Mouse (Mus musculus) neural tube, embryonic 11.5 days (tissue): ENCODE data around the gene Cfap97. TPM values are rescaled to one million over a fixed set of nuclear protein-coding genes. Genes with fewer than 3 reads are reported as not detected.
A peak's percentile ranks its signal among the peaks of the same experiment; 100 is the strongest.

Experiments
- ATAC-seq: fragments of 200-750 bp; cut with Nextera tagmentation; 2 replicates; pipeline ENCODE4 v1.8.0; 2017; ENCODE audit warnings: moderate number of reproducible peaks, mild to moderate bottlenecking, moderate TSS enrichment, moderate library complexity; ENCODE audit not compliant: insufficient read depth, low FRiP score, low TSS enrichment
- DNase-seq: peaks from one replicate; pipeline ENCODE4 v3.0.0-alpha.2; 2015; ENCODE audit warnings: low spot score
- H3K27ac ChIP-seq: fragments of 300-500 bp; sonication (generic); 2 replicates; pipeline ENCODE4 v1.5.1; 2014; ENCODE audit warnings: low read depth, mild to moderate bottlenecking, low read length
- H3K27me3 ChIP-seq: fragments of 300-500 bp; sonication (generic); 2 replicates; pipeline ENCODE4 v1.6.1; 2014; ENCODE audit warnings: mild to moderate bottlenecking, low read length, mixed read lengths; ENCODE audit not compliant: control insufficient read depth, insufficient read depth
- H3K36me3 ChIP-seq: fragments of 300-500 bp; sonication (generic); 2 replicates; pipeline ENCODE4 v1.6.1; 2014; ENCODE audit warnings: mild to moderate bottlenecking, low read length, moderate library complexity, mixed read lengths; ENCODE audit not compliant: control insufficient read depth, insufficient read depth
- H3K4me1 ChIP-seq: fragments of 300-500 bp; sonication (generic); 2 replicates; pipeline ENCODE4 v1.6.1; 2014; ENCODE audit warnings: low read length, mixed read lengths; ENCODE audit not compliant: control insufficient read depth, insufficient read depth
- H3K4me2 ChIP-seq: fragments of 300-500 bp; sonication (generic); 2 replicates; pipeline ENCODE4 v1.6.1; 2014; ENCODE audit warnings: low read depth, mild to moderate bottlenecking, moderate library complexity
- H3K4me3 ChIP-seq: fragments of 300-500 bp; sonication (generic); 2 replicates; pipeline ENCODE4 v1.5.1; 2014; ENCODE audit warnings: low read depth, low read length
- H3K9ac ChIP-seq: fragments of 300-500 bp; sonication (generic); 2 replicates; pipeline ENCODE4 v1.6.1; 2014; ENCODE audit warnings: mild to moderate bottlenecking, low read length
- H3K9me3 ChIP-seq: fragments of 300-500 bp; sonication (generic); 2 replicates; pipeline ENCODE4 v1.6.1; 2016; ENCODE audit warnings: low read length; ENCODE audit not compliant: control insufficient read depth
- WGBS: fragments of 180-500 bp; shearing (Covaris S2); extraction: QIAGEN DNeasy Blood & Tissue Kit; methylation state at CpG from one replicate; pipeline ENCODE4 v1.1.7; 2014; 5-methylcytosine and 5-hydroxymethylcytosine counted together
- polyA plus RNA-seq: library from polyadenylated mRNA; unstranded; fragments of >200 nt; fragmentation: Nextera tagmentation; extraction: Ambion mirVana; gene quantifications from 2 replicates; pipeline ENCODE4 v1.2.1, GENCODE M21; 2014

Gene Cfap97
- polyA plus RNA-seq, 1 experiment from 2014 or later: 20.1 TPM

DNA sequence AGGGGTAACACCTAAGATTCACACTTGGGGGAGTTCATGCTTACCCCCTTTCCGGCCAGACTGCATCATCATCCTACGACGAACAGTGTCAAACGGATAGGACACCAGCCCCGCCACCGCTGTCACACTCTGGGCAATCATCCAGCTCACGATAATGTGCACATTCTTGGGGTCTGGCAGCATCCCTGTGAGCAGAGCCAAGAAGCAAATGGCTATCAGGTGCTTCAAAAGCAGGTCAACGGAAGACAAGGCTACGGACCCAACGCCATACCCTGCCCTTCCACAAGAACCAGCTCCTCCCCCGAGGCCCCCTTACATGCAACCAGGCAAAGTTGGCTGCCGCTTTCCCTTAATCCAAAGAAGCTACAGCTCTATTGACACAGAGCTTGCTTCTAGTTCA is 56.8 kb downstream of the Cfap97 start:
- Histone ChIP-seq H3K4me2 (no peak overlapping the region), H3K36me3 (peaks cover 15% of the 10 kb centered on the region), H3K9ac (peak overlapping the region; percentile 26; the same call in 1 of the 2 replicates), H3K9me3 (no peaks in the 10 kb centered on the region), H3K27me3 (no peaks in the 10 kb centered on the region), H3K4me3 (0 out of 2 replicates have a peak overlapping the region, but pooled peaks have one; percentile 4), H3K27ac (no peak overlapping the region), H3K4me1 (peaks cover 16% of the 10 kb centered on the region)
- 95% methylated on average over 12 of the region's 12 CpGs for WGBS
- ATAC-seq: no peak
- DNase-seq: no peak

DNA sequence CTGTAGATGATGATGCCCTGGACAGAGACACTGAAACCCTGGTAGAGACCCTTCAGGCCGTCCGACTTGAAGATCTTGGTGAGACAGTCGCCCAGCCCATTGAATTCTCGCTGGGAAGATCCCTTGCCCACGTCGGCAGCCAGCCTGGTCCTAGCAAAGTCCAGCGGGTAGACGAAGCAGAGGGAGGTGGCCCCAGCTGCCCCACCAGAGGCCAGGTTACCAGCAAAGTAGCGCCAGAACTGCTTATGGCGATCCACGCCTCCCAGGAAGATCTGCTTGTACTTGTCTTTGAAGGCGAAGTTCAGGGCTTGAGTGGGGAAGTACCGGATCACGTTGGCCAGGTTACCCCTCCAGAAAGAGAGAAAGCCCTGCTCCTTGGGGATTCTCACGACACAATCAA is 57.5 kb downstream of the Cfap97 start:
- H3K27ac ChIP-seq: no peak overlapping the region

DNA sequence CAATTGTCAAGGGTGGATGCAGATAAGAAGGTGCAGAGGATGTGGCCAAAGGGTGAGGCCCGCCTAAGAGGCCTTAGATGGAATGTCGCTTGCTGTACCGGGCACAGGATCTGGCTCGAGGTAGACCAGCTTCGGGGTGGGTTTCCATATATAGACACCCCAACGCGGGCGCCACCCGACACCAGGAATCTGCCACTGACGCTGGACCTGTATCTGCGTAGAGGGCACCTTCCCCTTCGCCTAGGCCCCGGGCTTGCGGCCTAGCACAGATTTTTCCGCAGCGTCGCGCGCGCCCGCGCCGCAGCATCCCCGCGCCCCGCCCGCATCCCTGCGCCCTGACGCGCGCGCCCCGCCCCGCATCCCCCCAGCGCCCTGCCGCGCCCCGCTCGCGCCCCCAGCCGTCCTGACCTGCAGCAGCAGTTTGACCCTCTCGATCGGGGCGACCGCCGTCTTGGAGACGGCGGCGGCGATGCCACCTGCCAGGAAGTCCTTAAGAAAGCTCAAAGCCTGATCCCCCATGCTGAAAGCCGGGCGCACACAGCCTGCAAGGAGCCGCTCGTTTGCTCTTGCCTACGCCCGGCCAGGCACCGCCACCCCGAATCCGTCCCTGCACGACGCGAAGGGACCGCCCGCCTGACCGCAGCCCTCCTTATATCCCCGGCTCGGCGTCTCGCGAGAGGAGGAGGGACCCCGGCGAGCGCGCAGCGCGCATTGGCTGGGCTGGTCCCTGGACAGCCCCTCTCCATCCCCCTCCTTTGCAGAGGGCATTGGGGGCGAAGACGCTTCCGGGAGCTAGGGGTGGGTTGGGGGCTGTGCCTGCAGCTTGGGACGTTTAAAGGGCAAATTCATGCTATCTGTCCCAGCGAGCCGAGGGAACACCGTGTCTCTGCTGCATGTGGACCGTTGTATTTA is 59.1 kb downstream of the Cfap97 start, which contains the start of gene Slc25a4:
Gene Slc25a4 (minus strand): TSS at position 881 of the 912 bp plus-strand sequence.
- H3K36me3 ChIP-seq: peaks cover 8% of the 10 kb centered on the region; the same call in 1 of the 2 replicates
- peak; percentile 97 for DNase-seq
- peak within 1 kb of the TSS; percentile 69 for H3K4me2 ChIP-seq
- H3K27ac ChIP-seq: peak within 1 kb of the TSS; percentile 93
- peak within 1 kb of the TSS; percentile 70 for H3K4me3 ChIP-seq
- ATAC-seq: peak; percentile 98
- peaks cover 16% of the 10 kb centered on the region for H3K4me1 ChIP-seq
- H3K27me3 ChIP-seq: no peaks in the 10 kb centered on the region
- 0% methylated on average over 53 of the region's 84 CpGs for WGBS
- peak within 1 kb of the TSS; percentile 87 for H3K9ac ChIP-seq
- no peaks in the 10 kb centered on the region for H3K9me3 ChIP-seq

More for the DNA sequence above, 57.5 kb downstream of the Cfap97 start:
- peak overlapping the region; percentile 70; the same call in 1 of the 2 replicates for H3K4me3 ChIP-seq
- no peaks in the 10 kb centered on the region for H3K9me3 ChIP-seq
- H3K4me2 ChIP-seq: peak overlapping the region; percentile 69
- H3K4me1 ChIP-seq: peaks cover 16% of the 10 kb centered on the region
- no peak for ATAC-seq
- H3K36me3 ChIP-seq: peaks cover 15% of the 10 kb centered on the region
- H3K27me3 ChIP-seq: no peaks in the 10 kb centered on the region
- H3K9ac ChIP-seq: peak overlapping the region; percentile 35
- DNase-seq: no peak
- 86% methylated on average over 15 of the region's 15 CpGs for WGBS

DNA sequence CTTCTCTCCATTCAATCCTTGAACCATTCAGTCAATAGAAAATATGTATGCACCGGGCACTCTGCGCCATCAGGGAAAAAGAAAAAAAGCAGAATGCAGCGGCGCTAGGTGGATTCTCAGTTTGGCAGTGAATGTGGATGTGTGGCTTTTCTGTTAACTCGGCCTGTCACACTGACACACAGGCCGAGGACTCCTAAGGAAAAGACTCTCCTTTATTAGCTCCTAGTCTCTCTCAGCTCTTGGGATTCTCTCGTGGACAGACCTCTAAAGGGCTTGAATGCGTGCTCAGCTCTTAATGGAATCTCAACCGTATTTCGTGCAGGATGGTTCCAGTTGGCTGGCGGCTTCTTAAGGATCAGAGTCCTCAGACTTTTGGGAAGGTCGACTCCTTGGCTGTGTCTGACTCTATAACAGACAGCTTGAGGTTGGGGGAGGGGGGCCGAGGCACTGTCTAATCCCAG is 60.1 kb downstream of the Cfap97 start:
- Histone ChIP-seq H3K4me2 (peak overlapping the region; percentile 69), H3K27ac (peak overlapping the region; percentile 93), H3K9ac (peak overlapping the region; percentile 87), H3K9me3 (no peaks in the 10 kb centered on the region), H3K27me3 (no peaks in the 10 kb centered on the region), H3K36me3 (peaks cover 5% of the 10 kb centered on the region; the same call in 1 of the 2 replicates), H3K4me1 (peaks cover 16% of the 10 kb centered on the region), H3K4me3 (peak overlapping the region; percentile 70)
- DNase-seq (no peak), ATAC-seq (no peak)
- WGBS: 5% methylated on average over 13 of the region's 13 CpGs

DNA sequence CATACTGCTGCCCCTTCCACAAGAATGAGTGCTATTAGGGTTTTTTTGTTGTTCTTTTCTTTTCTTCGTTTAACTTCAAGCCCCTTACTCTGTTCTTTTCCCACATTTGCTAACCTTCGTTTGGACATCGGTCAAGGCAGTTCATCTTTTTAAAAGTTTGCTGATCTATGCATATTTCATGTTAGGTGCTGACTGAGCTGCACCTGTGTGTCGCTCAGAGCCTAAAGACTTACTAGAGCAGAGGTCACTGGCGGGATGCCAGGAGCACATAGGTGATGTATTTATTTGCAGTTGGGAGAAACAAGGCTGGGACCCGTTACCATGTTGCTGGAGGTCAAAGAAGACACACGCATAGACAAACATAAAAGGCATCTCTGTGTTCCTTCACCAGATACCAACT is 60.6 kb downstream of the Cfap97 start:
- Histone ChIP-seq H3K9ac (no peak overlapping the region), H3K27me3 (no peaks in the 10 kb centered on the region), H3K4me2 (no peak overlapping the region), H3K9me3 (no peaks in the 10 kb centered on the region), H3K4me1 (peaks cover 16% of the 10 kb centered on the region), H3K36me3 (peaks cover 5% of the 10 kb centered on the region; the same call in 1 of the 2 replicates), H3K4me3 (no peak overlapping the region), H3K27ac (no peak overlapping the region)
- 44% methylated on average over 7 of the region's 7 CpGs for WGBS
- no peak for DNase-seq
- no peak for ATAC-seq

DNA sequence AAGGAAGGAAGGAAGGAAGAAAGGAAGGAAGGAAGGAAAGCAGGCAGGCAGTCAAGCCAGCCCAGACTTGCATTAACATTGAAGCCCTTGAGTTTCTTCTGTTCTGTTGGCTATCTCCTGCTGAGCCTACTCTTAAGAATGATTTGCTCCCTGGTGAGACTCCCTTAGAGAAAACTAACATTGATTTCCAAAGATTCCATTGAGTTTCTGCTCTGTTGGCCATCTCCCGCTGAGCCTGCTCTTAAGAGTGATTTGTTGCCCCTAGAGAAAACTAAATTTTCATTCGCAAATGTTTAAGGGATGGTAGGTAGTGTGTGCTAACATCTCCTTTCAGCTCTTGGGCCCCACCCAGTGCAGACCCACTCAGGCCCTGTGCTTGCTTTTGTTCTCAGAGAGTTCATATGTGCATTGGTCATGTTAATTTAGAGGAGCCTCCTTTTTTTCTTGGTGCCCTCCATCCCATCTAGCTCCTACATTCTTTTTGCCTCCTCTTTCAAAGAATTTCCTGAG is 62.5 kb downstream of the Cfap97 start:
- 5% methylated on average over 2 of the region's 2 CpGs for WGBS
- Histone ChIP-seq H3K4me2 (no peak overlapping the region), H3K9me3 (no peaks in the 10 kb centered on the region), H3K9ac (no peak overlapping the region), H3K4me1 (peaks cover 10% of the 10 kb centered on the region), H3K36me3 (peaks cover under 1% of the 10 kb centered on the region; the same call in 1 of the 2 replicates), H3K27me3 (no peaks in the 10 kb centered on the region), H3K27ac (no peak overlapping the region), H3K4me3 (no peak overlapping the region)
- ATAC-seq (no peak), DNase-seq (no peak)

DNA sequence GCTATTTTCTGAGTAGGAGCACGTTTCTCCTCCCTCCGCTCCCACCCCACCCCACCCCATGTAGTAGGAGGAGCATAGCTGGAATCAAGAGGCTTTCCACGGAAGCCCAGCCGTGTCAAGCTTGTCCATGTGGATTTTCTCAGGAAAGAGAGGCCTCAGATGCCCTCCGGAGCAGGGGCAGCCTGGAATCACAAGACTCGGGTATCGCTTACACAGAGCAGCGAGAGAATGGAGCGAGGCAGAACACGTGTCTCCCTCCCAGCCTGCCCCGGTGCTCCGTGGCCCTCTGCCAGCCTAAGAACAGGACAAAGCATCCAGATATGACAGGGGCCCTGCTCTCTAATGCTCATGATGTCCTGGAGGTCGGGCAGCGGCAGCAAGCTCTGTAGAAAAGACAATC is 65.3 kb downstream of the Cfap97 start:
- no peak overlapping the region for H3K27ac ChIP-seq
- DNase-seq: peak; percentile 61
- H3K36me3 ChIP-seq: no peaks in the 10 kb centered on the region
- H3K9me3 ChIP-seq: no peaks in the 10 kb centered on the region
- H3K27me3 ChIP-seq: no peaks in the 10 kb centered on the region
- peak overlapping the region; percentile 28; the same call in 1 of the 2 replicates for H3K4me3 ChIP-seq
- ATAC-seq: peak; percentile 64; the same call in 1 of the 2 replicates
- 2% methylated on average over 14 of the region's 14 CpGs for WGBS
- H3K9ac ChIP-seq: peak overlapping the region; percentile 50
- H3K4me1 ChIP-seq: no peaks in the 10 kb centered on the region
- peak overlapping the region; percentile 49 for H3K4me2 ChIP-seq

DNA sequence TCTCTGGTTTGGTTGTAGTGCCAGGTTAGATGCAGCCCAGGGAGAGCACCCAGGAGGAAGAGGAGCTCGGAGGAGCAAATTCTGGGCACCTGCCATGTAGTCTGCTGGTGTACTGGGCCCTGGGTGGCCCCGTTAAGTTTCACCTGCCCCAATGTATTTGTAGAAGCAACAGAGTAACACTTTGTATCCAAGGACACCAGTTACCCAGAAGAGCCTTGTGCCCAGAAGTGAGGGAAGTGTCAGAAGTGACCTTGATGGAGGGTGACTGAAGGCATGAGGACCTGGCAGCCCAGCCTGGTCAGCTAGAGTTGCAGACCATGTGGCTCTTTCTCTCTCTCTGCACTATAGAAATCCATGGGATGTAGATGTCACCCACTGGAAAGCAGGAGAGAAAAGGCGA is 69.0 kb downstream of the Cfap97 start:
- H3K27ac ChIP-seq: no peak overlapping the region
- no peak overlapping the region for H3K9ac ChIP-seq
- no peak overlapping the region for H3K4me2 ChIP-seq
- DNase-seq: no peak
- no peak overlapping the region for H3K4me3 ChIP-seq
- ATAC-seq: no peak
- no peaks in the 10 kb centered on the region for H3K9me3 ChIP-seq
- no peaks in the 10 kb centered on the region for H3K27me3 ChIP-seq
- H3K4me1 ChIP-seq: no peaks in the 10 kb centered on the region
- WGBS: 77% methylated on average over 3 of the region's 3 CpGs
- H3K36me3 ChIP-seq: no peaks in the 10 kb centered on the region
